Mouse (Mus musculus) thymus, postnatal 10 days (tissue): Measurements from ENCODE around the gene Uvrag.

Experiments
- DNase-seq, 2 experiments: peaks; one replicate each; pipeline ENCODE4 v3.0.0; 2021; ENCODE audit warnings: low spot score in 2 of 2

Gene Uvrag

DNA sequence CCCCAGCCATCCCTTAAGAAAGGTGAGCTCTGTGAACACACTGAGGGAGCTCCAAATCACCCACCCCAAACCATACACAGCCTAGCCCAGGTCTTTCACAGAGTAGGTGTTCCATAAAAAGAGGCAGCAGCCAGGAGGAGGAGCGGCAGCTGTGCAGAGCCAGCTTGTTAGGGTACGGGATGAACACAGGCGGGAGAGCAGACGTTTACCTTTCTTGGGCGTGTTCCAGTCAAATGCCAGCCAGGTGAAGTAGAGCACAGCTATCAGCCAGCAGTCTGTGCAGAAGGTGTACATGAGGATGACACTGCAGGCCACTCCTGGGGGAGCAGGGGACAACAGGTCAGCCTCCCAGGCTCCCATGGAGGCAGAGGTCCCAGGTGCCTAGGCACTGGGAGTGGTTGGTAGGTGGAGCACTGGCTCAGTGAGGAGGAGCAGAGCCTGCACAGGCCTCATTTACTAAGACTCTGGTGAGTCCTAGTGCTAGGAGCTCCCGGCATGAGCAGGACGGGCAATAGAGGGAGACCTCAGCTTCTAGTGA lies 24.0 kb upstream of the Uvrag start:
- DNase-seq = no peak

- DNase-seq = no peak
These were observed 21.5 kb upstream of the Uvrag start for GRCm38 (mm10) chr7:99162462-99162861.

DNA sequence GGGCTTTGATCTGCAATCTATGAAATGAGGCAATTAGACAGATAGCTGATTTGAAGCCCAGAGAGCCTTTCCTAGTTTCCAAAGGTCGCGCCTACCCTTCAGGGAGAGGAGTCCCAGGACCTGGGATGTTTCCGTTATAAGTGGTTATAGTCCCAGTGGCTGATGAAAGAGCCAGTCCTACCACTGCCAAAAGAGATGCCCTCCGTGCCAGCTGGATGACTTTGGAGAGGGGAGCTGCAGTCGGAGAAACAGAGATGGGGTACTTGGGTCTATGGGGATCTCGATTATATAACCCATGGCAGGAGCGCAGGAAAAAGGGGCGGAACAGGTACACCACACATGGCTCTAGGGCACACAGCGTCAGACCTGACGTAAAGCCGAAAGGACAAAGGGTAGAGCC lies 21.0 kb upstream of the Uvrag start:
- no peak for DNase-seq

DNA sequence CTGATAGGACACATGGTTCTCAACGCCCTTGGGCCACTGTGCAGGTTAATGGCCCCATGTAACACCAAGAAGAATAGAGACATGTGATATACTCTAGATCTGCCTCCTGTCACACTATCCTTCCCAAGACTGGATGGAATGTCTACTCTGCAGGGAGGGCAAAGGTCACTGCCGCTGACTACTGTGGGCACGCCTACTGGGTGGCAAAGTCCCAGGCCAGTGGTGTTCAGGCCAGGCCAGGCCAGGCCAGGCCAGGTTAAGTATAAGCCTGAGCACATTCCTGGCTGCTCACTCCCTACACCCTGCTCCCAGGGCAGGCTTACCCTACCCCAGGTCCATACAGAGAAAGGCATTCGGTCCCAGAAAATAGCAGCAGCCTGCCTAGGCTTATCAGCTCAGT lies 20.6 kb upstream of the Uvrag start:
- DNase-seq = no peak

- DNase-seq = no peak
These were observed 20.1 kb upstream of the Uvrag start for GRCm38 (mm10) chr7:99160995-99161394.

DNA sequence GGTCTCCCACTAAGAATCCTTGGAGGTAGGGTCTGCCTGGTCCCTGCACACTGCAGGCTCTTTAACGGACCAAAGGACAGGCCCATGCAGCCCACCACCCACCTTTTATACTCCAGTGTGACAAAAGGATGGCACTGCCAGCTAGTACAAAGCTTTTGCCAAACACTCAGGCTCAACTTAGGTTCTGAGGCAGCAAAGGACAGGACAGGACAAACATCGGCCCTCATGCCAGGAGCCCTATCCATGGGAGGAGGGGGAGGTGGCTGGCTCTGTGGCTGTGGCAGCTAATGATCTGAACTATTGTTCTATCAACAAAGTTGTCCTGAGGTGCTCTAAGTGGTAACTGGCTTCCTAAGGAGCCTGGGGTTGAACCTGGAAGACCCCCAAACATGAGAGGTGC lies 18.5 kb upstream of the Uvrag start:
- no peak for DNase-seq

DNA sequence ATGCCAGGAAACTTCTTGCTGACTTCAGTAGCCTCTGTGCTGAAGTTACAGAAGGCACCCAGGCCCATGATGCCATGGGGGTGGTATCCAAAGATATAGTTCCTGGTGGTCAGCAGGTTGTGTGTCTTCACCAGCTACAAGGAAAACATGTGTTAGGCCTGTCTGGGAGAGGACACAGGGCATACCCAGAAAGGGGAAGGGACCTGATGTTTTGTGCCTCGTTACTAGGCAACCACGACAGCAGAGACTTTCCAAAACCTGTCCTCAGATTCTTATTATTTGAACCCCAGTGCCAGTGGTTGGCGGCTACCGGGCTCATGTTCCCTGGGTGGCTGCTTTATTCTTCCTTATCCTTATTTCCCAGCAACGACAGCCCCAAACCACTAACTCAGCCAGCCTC lies 18.0 kb upstream of the Uvrag start:
- no peak for DNase-seq

GRCm38 (mm10) chr7:99158011-99158410 lies 17.1 kb upstream of the Uvrag start:
- no peak for DNase-seq

DNA sequence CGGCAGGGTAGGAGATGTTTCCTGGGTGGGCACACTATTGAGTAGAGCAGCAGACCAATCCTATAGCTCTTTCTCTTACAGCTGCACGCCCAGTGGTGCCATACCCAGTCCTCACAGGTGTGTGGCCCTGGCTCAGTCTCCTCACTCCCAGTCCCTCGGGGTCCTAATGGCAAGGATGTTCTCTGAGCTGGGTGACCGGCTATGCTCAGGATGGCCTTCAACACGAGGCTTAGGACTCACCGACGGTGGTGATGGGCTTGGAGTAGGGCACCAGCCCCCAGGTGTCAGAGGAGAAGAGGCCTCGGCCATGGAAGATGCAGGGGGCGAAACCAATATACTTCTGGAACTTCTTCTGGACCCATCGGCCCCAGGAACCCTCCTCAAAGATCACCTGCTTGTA lies 15.8 kb upstream of the Uvrag start:
- no peak for DNase-seq

GRCm38 (mm10) chr7:99155311-99156289 lies 14.7 kb upstream of the Uvrag start:
- no peak for DNase-seq

GRCm38 (mm10) chr7:99154648-99155151 lies 13.8 kb upstream of the Uvrag start:
- DNase-seq = no peak

GRCm38 (mm10) chr7:99153686-99154202 lies 12.8 kb upstream of the Uvrag start:
- DNase-seq = no peak

- DNase-seq = no peak
These were observed 11.8 kb upstream of the Uvrag start for GRCm38 (mm10) chr7:99152756-99153155.

- peak; percentile 90 to 97 for DNase-seq
These were observed 10.4 kb upstream of the Uvrag start for GRCm38 (mm10) chr7:99151342-99151741.

DNA sequence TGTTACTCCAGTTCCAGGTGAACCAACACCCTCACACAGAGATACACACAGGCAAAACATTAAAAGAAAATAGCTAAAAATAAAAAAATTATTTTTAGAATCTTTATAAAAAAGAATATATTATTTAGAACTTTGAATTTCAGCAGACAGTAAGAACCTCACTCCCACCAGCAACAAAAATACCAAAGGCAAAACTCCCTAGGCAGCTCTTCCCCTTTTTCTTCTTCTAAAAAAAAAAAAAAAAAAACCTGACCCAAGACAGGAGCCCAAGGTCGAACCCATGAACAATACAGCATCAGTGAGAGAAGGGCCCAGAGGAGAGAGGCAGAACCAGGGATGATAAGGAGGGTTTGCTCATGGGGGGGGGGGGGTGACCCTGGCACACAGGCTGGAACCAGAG lies 8.1 kb upstream of the Uvrag start:
- no peak for DNase-seq

DNA sequence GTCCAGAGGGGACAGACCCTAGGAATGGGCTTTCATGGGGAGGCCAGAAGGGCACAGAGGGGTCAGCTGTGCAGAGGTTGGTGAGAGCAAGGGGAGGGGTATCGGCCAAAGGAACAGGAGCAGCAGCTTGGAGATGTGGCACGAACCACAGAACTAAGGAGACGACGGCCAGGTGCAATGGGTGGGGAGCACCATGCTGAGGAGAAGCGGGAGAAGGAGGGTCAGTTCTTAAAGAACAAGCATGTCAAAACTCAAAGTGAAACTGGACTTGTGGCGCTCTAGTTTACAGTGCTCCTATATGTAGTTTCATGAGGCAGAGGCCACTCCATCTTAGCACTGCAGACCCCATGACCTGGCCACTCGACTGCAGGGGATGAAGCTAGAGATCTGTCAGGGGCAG lies 6.6 kb upstream of the Uvrag start:
- DNase-seq = no peak

- peak in 1 of 2 experiments; percentile 34 for DNase-seq
These were observed 6.0 kb upstream of the Uvrag start for GRCm38 (mm10) chr7:99146906-99147305.

DNA sequence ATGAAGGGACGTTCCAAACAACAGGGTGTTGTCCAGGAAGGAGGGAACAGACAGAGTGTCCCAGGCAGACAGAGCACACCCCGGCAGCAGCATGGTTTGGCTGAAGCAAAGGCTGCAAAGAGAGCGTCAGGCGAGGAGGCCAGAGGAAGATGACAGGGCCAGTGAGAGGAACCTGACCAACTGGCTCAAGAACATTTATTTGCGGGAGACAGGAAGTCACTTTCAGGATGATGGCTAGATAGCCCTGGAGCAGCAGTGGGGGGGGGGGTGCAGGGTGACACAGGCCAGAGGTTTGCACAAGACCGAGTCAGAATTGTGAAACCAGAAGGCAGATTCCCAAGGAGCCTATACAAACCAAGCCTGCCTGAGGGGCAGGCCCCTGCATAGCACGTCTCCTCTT lies 5.1 kb upstream of the Uvrag start:
- no peak for DNase-seq

DNA sequence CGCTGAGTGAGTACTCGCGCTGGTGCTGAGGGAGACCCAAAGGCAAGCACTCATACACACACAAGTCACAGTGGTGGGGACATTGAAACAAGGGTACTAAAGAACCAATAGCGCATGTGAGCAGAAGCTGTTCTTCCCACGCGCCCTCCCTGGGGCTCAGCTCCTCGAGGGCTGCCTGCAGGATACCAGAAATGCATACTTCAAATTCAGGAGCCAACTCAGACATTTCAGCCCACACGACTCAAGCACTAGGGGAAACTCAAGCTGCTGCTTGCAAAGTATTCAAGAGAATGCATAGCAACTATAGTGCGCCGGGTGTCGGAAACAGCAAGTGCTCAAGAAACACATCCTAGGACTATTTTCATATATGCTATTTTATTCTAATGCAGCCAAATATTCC lies 3.7 kb upstream of the Uvrag start:
- no peak for DNase-seq

- no peak for DNase-seq
These were observed 2.3 kb upstream of the Uvrag start for GRCm38 (mm10) chr7:99143244-99143643.

DNA sequence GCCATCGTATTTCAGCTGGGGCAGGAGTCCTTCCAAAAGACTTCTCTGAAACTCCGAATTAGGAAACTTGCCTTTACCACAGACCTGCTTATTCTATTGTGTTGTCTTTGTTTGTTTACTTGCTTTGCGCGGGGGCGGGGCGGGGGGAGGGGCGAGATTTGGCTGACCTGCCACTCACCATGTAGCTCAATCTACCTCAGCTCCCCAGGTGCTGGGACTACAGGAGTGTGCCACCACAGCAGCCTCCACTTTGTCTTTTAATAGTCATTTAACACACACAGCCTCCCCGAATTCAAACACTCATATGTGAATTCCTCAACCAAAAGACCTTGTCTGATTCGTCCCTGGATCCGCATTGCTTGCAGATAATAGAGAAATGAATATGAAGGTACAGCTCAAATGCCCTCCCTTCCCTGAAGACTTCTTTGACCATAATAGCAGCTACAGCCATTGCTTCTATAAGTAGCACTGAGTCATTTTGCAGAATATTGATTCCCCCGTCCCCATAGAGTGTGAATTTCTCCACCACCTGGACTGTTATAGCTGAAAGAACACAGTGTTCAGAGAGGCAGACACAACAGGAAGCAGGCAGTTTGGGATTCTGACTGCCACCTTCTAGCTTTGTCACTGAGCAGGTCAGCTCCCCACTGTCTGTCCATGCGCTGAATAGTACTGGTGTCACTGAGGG lies 1.1 kb upstream of the Uvrag start:
- DNase-seq = no peak

DNA sequence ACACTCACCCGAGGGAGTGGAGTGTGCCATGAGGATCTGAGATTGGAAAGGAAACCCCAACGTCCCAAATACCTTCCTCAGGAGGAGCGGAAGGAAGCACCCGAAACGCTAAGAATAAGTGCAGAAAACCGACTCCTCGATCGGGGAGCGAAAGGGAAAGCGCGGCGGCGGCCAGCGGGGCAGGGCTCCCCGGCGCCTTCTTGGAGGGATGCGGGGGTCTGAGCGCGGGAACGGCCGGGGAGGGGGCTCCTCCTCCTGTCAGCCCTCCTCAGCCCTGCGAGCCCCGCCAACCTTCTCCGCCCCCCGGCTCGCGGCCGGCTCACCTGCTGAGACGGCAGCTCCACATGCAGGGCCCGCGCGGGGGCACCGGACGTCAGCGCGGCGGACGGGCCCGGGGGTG lies 430 bp downstream of the Uvrag start:
- DNase-seq = peak; percentile 52 to 56
